Mouse (Mus musculus): ENCODE measurements at regions not wholly inside any gene's neighbourhood (a gene's known extent, or its start where the extent isn't known, plus 50 kb on each side); places are given as distances from the start of the nearest gene placed in this dataset.
"Not testable (repeated sequence)": the region's sequence is repeated elsewhere in the genome, so short reads cannot be mapped to it uniquely, and the experiment has no call there.

DNA sequence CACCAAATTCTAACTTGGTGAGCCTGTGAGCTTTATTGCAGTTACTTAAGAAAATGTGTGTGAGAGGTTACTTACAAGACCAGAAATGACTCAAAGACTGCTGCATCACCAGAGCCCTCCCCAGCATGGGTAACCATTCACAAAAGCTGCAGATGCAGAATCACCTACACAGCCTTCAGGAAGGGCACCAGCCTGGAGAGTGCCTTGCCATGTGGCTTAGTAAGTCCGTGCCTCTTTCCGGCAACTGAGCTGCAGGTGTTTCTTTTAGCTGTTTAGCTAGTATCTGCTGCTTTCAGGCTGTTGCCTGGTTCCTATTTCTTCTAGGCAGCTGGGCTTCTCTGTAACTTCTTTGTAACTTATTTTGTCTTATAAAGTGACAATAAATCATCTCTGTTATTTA is 213.2 kb upstream of the Stxbp6 start:
- no peak for DNase-seq (ENCODE audit: low spot score in 2 of 2)

DNA sequence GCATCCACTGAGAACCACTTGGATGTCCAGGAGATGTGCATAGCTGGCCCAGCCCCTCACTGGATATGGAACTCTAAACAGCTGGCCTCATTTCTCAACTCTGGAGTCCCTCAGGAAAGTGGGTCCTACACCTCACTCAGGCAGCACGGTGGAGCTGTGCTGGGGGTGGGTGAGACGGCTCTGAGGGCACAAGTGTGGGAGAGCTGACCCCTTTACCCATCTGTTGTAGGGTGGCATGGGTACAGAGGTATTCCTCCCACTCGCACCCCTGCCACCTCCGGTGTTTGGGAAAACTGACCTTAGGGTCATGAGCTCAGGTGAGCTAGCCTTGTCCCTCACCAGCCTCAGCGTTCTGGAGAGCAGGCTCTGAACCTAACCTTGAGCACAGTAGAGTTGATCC is 181.8 kb upstream of the Stxbp6 start:
- no peak for DNase-seq (ENCODE audit: low spot score in 2 of 2)

DNA sequence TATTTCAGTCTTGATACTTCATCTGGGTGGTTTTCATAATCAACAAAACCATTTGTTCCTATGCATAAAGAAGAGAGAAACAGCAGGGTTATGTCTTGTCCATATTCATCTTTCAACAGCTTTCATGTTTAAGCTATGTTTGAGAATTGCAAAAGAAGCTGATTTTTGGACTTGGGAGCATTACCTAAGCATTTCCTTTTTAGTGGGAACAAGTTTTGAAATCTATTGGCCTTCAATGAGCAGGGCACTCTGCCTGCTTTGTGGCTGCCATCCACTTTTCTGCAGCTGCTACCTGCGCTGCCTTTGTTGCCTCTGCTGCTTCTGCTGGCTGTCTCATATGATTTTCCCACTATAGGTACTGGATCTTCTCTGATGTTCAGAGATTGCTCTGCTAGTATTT is 136.6 kb upstream of the Stxbp6 start:
- no peak for DNase-seq (ENCODE audit: low spot score in 2 of 2)

GRCm38 (mm10) chr12:45195304-45195920 is 120.9 kb upstream of the Stxbp6 start:
- DNase-seq (ENCODE audit: low spot score in 2 of 2) = no peak

- DNase-seq (ENCODE audit: low spot score in 2 of 2) = no peak
Measured at GRCm38 (mm10) chr12:45187149-45187548, 112.6 kb upstream of the Stxbp6 start.

GRCm38 (mm10) chr12:45184510-45184909 is 110.0 kb upstream of the Stxbp6 start:
- DNase-seq (ENCODE audit: low spot score in 2 of 2) = no peak

- DNase-seq (ENCODE audit: low spot score in 2 of 2) = no peak
Measured at GRCm38 (mm10) chr12:45177454-45177853, 102.9 kb upstream of the Stxbp6 start.

DNA sequence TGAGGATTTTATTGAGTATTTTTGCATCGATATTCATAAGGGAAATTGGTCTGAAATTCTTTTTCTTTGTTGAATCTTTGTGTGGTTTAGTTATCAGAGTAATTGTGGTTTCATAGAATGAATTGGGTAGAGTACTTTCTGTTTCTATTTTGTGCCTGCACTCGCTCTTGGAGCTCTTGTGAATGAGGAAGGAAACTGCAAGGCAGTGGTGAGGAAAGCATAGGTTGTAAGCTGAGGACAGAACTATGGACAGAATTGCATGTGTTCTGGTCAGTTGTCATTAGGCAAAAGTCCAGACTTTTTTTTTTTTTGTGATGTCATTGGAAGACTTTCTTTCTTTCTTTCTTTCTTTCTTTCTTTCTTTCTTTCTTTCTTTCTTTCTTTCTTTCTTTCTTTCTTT is 100.8 kb upstream of the Stxbp6 start:
- DNase-seq (ENCODE audit: low spot score in 2 of 2) = not testable (repeated sequence)

- peak; percentile 19 to 64 for DNase-seq (ENCODE audit: low spot score in 2 of 2)
Measured at GRCm38 (mm10) chr12:45171927-45172642, 97.6 kb upstream of the Stxbp6 start.

- no peak for DNase-seq (ENCODE audit: low spot score in 2 of 2)
Measured at GRCm38 (mm10) chr12:45162011-45162410, 87.5 kb upstream of the Stxbp6 start.

GRCm38 (mm10) chr12:45161581-45161980 is 87.1 kb upstream of the Stxbp6 start:
- DNase-seq (ENCODE audit: low spot score in 2 of 2) = not testable (repeated sequence)

- no peak for DNase-seq (ENCODE audit: low spot score in 2 of 2)
Measured at GRCm38 (mm10) chr12:45158986-45159385, 84.5 kb upstream of the Stxbp6 start.

DNA sequence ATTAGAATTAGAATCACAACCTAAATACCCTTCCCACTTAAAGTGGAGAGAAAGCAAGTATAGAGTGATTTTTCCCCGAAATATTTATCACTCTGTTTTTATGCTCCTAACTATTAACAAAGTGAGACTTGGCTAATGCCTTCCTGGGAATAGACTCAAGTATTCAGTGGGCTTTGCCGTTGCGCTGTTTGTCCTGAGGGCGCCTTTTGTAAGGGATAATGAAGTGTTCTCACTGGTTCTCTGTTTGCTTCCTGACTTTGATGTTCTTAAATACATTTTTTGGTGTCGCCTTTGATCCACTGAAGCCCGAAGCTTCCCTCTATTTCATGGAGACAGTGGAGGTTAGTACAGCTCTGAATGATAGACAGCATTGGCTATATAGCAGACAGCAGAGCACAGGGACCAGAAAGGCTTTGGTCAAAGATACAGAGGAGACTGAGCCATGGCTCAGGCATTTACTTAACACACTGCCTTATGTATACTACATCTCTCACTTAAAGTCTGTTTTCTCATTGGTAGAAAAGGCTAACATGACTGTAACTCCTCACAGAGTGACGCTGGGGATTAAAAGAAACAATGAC is 63.0 kb upstream of the Stxbp6 start:
- DNase-seq (ENCODE audit: low spot score in 2 of 2) = no peak

DNA sequence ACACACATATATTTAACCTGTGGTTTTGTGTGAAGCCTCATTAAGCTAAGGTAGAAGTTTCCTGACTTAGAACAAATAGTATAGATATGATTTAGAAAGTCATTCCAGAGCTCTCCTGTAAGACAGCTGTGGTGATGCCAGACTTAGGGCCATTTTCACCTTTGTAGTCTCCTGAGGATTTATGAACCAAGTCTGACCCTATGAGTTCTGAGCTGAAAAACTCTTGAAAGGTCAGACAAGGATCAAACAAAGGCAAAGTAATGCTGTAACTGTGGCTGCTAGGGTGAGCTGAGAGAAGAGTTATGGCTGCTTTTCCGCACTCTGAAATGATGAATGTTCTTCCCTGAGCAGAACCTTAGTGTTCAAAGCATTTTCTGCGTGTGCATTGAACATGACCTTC is 58.9 kb upstream of the Stxbp6 start:
- DNase-seq (ENCODE audit: low spot score in 2 of 2) = no peak

DNA sequence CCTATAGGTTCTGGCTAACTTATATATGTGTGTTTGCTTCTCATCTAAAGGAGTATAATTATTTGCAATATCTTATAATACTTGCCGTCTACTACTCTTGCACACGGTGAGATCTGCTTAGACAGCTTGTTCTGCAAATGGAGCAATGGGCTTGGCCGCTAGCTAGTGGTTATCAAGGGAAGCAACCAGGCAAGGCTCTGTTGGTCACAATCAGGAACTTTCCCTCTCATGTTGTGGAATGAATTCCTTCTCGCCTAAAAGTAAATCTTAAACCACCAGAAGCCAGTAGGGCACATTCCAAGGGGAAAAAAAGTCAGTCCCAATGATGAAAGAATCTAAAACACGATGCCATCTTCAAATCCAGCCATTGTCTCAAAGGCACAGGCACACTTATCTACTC is 56.6 kb upstream of the Stxbp6 start:
- no peak for DNase-seq (ENCODE audit: low spot score in 2 of 2)

DNA sequence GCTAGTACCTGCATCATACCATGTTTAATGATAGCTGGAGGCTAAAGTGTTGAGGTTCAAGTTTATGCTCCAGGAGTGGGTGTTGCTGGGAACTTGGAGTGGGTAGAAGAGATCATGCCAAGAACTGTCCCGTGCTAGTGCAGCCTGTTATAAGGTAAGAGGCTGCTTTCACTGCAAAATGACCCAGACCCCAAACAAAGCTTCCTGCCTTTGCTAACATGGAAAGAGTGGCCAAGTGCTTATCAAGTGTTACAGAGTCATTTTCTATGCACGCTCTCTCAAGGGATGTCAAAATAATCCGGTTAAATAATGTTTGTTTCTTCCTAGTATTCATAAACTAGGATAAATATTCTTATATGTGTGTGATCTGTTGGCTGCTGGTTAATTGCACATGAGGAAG is 51.4 kb upstream of the Stxbp6 start:
- DNase-seq (ENCODE audit: low spot score in 2 of 2) = no peak
